Mouse (Mus musculus): Measurements from ENCODE around the gene Acot11. TPM values are rescaled to one million over a fixed set of nuclear protein-coding genes. Genes with fewer than 3 reads are reported as not detected.

Acot11 gene
- polyA plus RNA-seq, 1 experiment from 2014 or later: 1.3 TPM

DNA sequence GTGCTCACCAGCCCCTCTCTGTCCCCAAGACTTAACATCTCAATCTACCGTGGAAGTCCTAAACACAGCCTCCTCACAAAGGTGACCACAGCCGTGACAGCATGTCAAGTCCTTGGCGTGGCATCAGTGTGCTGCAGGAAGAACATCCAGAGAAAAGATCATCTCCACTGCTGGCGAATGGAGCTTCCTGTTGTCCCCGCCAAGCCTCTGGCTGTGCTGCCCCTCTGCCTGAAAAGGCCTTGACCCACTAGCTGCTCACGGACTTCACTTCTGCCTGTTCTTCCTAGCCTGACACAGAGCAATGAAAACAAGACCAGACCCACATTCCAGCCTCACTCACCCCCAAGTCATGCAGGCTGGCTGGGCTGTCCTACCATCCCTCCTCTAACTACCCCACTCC lies 13.5 kb upstream of the Acot11 start:
- no peak for ATAC-seq (ENCODE audit: low FRiP score)
- H3K27me3 ChIP-seq (ENCODE audit: control insufficient read depth, insufficient read depth, low read length): no peaks in the 10 kb centered on the region
- WGBS: 77% methylated on average over 6 of the region's 6 CpGs
- no peak overlapping the region for H3K4me3 ChIP-seq (ENCODE audit: low read depth, low read length)
- H3K27ac ChIP-seq (ENCODE audit: low read depth, low read length): no peak overlapping the region
- no peak overlapping the region for H3K4me2 ChIP-seq
- no peaks in the 10 kb centered on the region for H3K36me3 ChIP-seq (ENCODE audit: control insufficient read depth, insufficient read depth, low read length)
- no peaks in the 10 kb centered on the region for H3K9me3 ChIP-seq (ENCODE audit: control insufficient read depth, low read length)
- no peak overlapping the region for H3K9ac ChIP-seq (ENCODE audit: low read length)
- DNase-seq (ENCODE audit: low spot score, missing footprints): no peak
- no peaks in the 10 kb centered on the region for H3K4me1 ChIP-seq (ENCODE audit: control insufficient read depth, insufficient read depth, low read length)

DNA sequence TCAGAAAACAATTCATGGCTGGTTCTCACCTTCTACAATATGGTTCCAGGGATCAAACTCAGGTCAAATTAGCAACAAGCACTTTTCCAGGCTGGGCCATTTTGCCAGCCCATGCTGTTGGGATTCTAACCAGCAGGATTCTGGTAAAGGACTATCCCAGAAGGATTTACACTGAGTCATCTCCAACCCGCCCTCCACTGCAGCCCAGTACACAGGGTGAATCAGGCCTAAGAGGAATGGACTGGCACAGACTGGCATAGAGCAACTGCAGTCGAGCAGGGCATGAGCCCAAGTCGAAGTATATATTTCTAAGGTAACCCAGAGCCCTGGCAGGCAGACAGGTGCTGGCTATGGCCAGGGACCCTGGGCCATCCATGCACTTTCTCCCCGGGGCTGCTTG lies 12.2 kb upstream of the Acot11 start:
- Histone ChIP-seq H3K27ac (ENCODE audit: low read depth, low read length) (no peak overlapping the region), H3K9me3 (ENCODE audit: control insufficient read depth, low read length) (no peaks in the 10 kb centered on the region), H3K36me3 (ENCODE audit: control insufficient read depth, insufficient read depth, low read length) (no peaks in the 10 kb centered on the region), H3K9ac (ENCODE audit: low read length) (no peak overlapping the region), H3K4me3 (ENCODE audit: low read depth, low read length) (no peak overlapping the region), H3K4me1 (ENCODE audit: control insufficient read depth, insufficient read depth, low read length) (no peaks in the 10 kb centered on the region), H3K27me3 (ENCODE audit: control insufficient read depth, insufficient read depth, low read length) (no peaks in the 10 kb centered on the region), H3K4me2 (no peak overlapping the region)
- WGBS: 93% methylated on average over 4 of the region's 4 CpGs
- ATAC-seq (ENCODE audit: low FRiP score) (no peak), DNase-seq (ENCODE audit: low spot score, missing footprints) (no peak)

DNA sequence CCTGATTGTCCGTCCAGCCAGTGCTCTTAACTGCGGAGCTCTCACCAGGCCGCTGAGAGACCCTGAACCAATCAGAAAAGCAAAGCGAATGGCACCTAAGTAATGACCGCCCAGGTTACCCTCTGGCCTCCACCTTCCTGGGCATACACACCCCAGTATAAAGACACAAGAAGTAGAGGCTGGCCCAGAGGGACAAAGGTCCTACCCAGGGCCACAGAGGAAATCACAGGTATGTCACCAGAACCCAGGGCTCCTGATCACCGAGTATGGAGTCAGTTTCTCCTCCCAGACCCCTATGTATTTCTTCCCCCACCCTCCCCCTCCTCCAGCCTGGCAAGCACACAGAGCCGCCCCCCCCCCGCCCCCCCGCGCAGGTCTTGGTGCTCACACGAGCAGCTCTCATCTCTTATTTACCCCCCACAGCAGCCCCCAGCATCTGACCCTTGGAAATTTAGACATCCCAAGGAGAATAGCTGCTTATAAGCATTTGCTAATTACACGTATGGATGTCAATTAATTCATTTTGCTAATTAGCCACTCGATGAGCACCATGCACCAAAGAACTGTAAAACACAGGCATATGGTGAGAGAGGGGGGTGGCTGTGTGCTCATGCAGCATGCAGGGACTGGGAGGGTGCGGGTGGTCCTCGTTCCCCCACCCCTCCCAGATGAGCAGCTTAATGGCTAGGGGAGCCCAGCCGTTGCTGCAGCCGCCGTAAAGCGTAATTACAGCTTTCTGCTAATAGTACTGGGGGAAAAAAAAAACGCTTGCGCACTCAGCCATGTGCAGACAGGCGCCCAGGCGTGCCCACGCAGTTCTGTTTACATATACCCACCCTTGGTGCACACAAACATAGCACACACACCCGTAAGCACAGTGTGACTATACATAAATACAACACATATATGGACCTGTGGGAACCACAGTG lies 10.9 kb upstream of the Acot11 start:
- Histone ChIP-seq H3K36me3 (ENCODE audit: control insufficient read depth, insufficient read depth, low read length) (no peaks in the 10 kb centered on the region), H3K9me3 (ENCODE audit: control insufficient read depth, low read length) (no peaks in the 10 kb centered on the region), H3K9ac (ENCODE audit: low read length) (no peak overlapping the region), H3K4me2 (no peak overlapping the region), H3K4me1 (ENCODE audit: control insufficient read depth, insufficient read depth, low read length) (no peaks in the 10 kb centered on the region), H3K27me3 (ENCODE audit: control insufficient read depth, insufficient read depth, low read length) (no peaks in the 10 kb centered on the region), H3K4me3 (ENCODE audit: low read depth, low read length) (no peak overlapping the region), H3K27ac (ENCODE audit: low read depth, low read length) (no peak overlapping the region)
- WGBS: 77% methylated on average over 25 of the region's 25 CpGs
- 0 out of 2 replicates have a peak, but pooled peaks have one; percentile 19 for ATAC-seq (ENCODE audit: low FRiP score)
- no peak for DNase-seq (ENCODE audit: low spot score, missing footprints)

DNA sequence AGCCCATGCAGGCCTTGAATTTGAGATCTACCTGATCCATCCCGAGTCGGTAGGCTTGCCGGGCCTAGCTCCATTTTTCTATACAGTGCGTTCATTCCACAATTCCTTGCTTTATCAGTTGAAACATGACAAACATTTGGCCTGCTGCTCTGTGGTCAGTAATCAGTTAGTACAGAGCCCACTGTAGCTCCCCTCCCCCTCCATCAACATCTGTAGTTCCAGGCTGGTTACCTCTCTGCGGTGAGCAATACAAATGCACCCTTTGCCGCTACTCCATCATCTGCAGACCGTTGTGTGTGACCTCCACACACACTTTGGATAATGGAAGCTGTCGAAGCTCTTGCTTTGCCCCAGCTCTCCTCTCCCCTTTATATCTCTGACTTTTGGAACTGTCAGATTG lies 6.4 kb upstream of the Acot11 start:
- H3K27me3 ChIP-seq (ENCODE audit: control insufficient read depth, insufficient read depth, low read length): no peaks in the 10 kb centered on the region
- H3K27ac ChIP-seq (ENCODE audit: low read depth, low read length): no peak overlapping the region
- WGBS: 94% methylated on average over 8 of the region's 8 CpGs
- H3K9me3 ChIP-seq (ENCODE audit: control insufficient read depth, low read length): no peaks in the 10 kb centered on the region
- no peak overlapping the region for H3K4me2 ChIP-seq
- H3K4me1 ChIP-seq (ENCODE audit: control insufficient read depth, insufficient read depth, low read length): no peaks in the 10 kb centered on the region
- H3K4me3 ChIP-seq (ENCODE audit: low read depth, low read length): no peak overlapping the region
- no peaks in the 10 kb centered on the region for H3K36me3 ChIP-seq (ENCODE audit: control insufficient read depth, insufficient read depth, low read length)
- no peak overlapping the region for H3K9ac ChIP-seq (ENCODE audit: low read length)
- no peak for DNase-seq (ENCODE audit: low spot score, missing footprints)
- no peak for ATAC-seq (ENCODE audit: low FRiP score)

DNA sequence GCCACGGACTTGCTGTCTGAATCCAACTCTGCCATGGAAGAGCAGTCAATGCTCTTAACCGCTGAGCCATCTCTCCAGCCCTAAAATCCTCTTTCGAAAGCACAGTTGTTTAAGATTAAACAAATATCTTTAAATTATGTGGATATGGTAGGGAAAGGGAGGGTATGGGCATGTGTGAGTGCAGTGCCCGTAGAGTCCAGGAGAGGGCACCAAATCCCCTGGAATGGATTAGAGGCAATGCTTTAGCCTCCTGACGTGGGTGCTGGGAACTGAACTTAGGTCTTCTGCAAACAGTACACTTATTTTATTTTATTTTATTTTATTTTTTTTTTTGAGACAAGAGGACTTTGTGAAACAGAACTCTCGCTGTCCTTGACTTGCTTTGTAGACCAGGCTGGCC lies 5.2 kb upstream of the Acot11 start:
- ATAC-seq (ENCODE audit: low FRiP score) (no peak), DNase-seq (ENCODE audit: low spot score, missing footprints) (no peak)
- Histone ChIP-seq H3K9me3 (ENCODE audit: control insufficient read depth, low read length) (no peaks in the 10 kb centered on the region), H3K27me3 (ENCODE audit: control insufficient read depth, insufficient read depth, low read length) (peaks cover 3% of the 10 kb centered on the region; the same call in 1 of the 2 replicates), H3K27ac (ENCODE audit: low read depth, low read length) (no peak overlapping the region), H3K36me3 (ENCODE audit: control insufficient read depth, insufficient read depth, low read length) (no peaks in the 10 kb centered on the region), H3K4me2 (no peak overlapping the region), H3K4me3 (ENCODE audit: low read depth, low read length) (no peak overlapping the region), H3K9ac (ENCODE audit: low read length) (no peak overlapping the region), H3K4me1 (ENCODE audit: control insufficient read depth, insufficient read depth, low read length) (peaks cover under 1% of the 10 kb centered on the region)
- 85% methylated on average over 6 of the region's 6 CpGs for whole genome bisulfite sequencing

DNA sequence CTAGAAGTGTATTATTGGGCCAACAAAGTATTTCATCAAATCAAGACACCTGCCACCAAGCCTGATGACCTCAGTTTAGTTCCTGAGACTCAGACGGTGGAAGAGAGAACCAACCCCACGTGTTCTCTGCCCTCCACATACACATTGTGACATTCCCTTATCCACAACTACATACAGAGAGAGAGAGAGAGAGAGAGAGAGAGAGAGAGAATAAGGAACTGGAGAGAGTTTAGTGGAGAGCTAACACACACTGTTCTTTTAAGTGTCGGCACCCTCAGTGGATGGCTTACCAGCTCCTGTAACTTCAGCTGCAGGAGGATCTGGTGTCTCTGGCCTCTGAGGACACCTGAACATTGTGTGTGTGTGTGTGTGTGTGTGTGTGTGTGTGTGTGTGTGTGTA lies 2.5 kb upstream of the Acot11 start:
- DNase-seq (ENCODE audit: low spot score, missing footprints) (no peak), ATAC-seq (ENCODE audit: low FRiP score) (no peak)
- Histone ChIP-seq H3K9me3 (ENCODE audit: control insufficient read depth, low read length) (no peaks in the 10 kb centered on the region), H3K9ac (ENCODE audit: low read length) (no peak overlapping the region), H3K4me2 (no peak overlapping the region), H3K27me3 (ENCODE audit: control insufficient read depth, insufficient read depth, low read length) (peaks cover 6% of the 10 kb centered on the region; the same call in 1 of the 2 replicates), H3K27ac (ENCODE audit: low read depth, low read length) (no peak overlapping the region), H3K36me3 (ENCODE audit: control insufficient read depth, insufficient read depth, low read length) (no peaks in the 10 kb centered on the region), H3K4me1 (ENCODE audit: control insufficient read depth, insufficient read depth, low read length) (peaks cover 7% of the 10 kb centered on the region), H3K4me3 (ENCODE audit: low read depth, low read length) (no peak overlapping the region)
- WGBS: 91% methylated on average over 3 of the region's 3 CpGs

DNA sequence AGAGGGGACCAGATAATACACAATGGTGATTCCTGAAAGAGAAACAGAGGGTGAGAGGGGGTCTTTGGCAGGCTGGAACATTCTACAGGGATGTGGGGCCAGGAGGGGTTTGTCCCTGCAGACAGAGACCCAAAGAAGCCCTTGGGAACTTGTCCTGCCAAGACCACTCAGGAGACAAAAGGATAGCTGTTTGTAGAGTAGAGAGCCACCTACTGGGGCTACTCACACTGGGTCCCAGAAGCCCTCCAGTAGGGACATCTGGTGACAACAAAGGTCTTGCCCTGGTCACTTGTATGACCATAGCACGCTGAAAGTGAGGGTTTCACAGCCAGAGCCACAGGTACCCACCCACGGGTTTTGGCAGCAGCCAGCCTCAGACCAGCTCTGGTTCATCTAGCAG lies 1.1 kb upstream of the Acot11 start:
- 63% methylated on average over 2 of the region's 2 CpGs for WGBS
- DNase-seq (ENCODE audit: low spot score, missing footprints) (no peak), ATAC-seq (ENCODE audit: low FRiP score) (no peak)
- Histone ChIP-seq H3K36me3 (ENCODE audit: control insufficient read depth, insufficient read depth, low read length) (no peaks in the 10 kb centered on the region), H3K4me3 (ENCODE audit: low read depth, low read length) (no peak overlapping the region), H3K27me3 (ENCODE audit: control insufficient read depth, insufficient read depth, low read length) (peaks cover 6% of the 10 kb centered on the region; the same call in 1 of the 2 replicates), H3K9me3 (ENCODE audit: control insufficient read depth, low read length) (no peaks in the 10 kb centered on the region), H3K9ac (ENCODE audit: low read length) (no peak overlapping the region), H3K27ac (ENCODE audit: low read depth, low read length) (no peak overlapping the region), H3K4me1 (ENCODE audit: control insufficient read depth, insufficient read depth, low read length) (peaks cover 7% of the 10 kb centered on the region), H3K4me2 (no peak overlapping the region)

DNA sequence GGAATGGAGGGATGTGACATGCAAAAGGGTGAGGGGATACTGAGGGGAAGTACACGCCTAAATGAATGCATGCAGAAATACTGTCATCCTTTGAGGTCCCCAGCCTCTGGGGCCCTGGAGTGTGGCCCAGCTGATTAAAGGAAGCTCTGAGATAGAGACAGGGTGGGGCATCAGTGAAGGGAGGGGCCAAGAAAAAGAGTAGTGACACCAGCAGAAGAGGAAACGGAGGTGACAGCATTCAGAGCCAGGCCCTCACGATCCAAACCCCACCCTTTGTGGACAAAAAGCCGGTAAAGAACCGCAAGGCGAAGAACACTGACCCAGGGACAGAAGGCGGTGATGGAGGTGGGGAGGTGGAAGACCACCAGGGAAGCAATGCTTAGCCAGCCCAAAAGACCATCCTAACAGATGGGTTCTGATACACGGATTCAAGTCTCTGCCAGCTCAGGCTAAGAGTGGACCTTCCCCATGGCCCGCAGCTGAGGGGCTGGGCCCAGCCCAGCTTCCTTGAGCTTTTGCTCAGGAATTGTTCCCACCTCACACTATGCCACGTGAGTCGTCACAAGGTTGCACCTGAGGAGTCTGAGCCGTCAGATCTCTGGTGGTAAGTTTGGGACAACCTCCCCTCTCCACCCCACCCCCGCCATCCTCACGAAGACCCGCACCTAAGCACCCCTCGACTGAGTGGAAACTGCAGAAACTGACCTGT lies 443 bp downstream of the Acot11 start:
- DNase-seq (ENCODE audit: low spot score, missing footprints): no peak
- H3K27ac ChIP-seq (ENCODE audit: low read depth, low read length): no peak overlapping the region
- H3K9me3 ChIP-seq (ENCODE audit: control insufficient read depth, low read length): no peaks in the 10 kb centered on the region
- WGBS: 44% methylated on average over 16 of the region's 16 CpGs
- no peaks in the 10 kb centered on the region for H3K36me3 ChIP-seq (ENCODE audit: control insufficient read depth, insufficient read depth, low read length)
- peak overlapping the region; percentile 38 for H3K4me2 ChIP-seq
- H3K4me3 ChIP-seq (ENCODE audit: low read depth, low read length): 0 out of 2 replicates have a peak overlapping the region, but pooled peaks have one; percentile 11
- peaks cover 11% of the 10 kb centered on the region for H3K4me1 ChIP-seq (ENCODE audit: control insufficient read depth, insufficient read depth, low read length)
- H3K9ac ChIP-seq (ENCODE audit: low read length): peak overlapping the region; percentile 48; the same call in 1 of the 2 replicates
- H3K27me3 ChIP-seq (ENCODE audit: control insufficient read depth, insufficient read depth, low read length): peaks cover 6% of the 10 kb centered on the region; the same call in 1 of the 2 replicates
- ATAC-seq (ENCODE audit: low FRiP score): no peak

DNA sequence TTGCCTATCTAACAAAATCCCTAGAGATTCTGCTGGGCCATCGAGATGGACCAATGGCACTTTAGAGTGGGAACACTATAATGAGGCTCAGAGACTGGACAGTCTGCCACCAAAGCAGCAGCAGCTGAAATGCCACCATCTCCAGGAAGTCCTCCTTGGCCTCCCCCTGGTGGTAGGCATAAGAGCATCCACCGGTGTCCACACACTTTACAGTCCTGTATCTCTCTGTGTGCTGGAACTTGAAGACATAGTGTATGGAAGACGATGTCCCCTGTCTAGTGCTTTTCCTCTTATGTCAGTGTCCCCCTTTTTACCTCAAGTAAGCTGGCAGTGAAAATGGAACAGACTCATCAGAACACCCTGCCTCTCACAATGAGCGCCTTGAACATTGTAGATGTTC lies 1.0 kb downstream of the Acot11 start:
- no peak for ATAC-seq (ENCODE audit: low FRiP score)

More for the DNA sequence above, 1.0 kb downstream of the Acot11 start:
- H3K4me2 ChIP-seq: no peak overlapping the region
- H3K27me3 ChIP-seq (ENCODE audit: control insufficient read depth, insufficient read depth, low read length): peaks cover 6% of the 10 kb centered on the region; the same call in 1 of the 2 replicates
- H3K4me3 ChIP-seq (ENCODE audit: low read depth, low read length): no peak overlapping the region
- no peak overlapping the region for H3K9ac ChIP-seq (ENCODE audit: low read length)
- DNase-seq (ENCODE audit: low spot score, missing footprints): no peak
- H3K27ac ChIP-seq (ENCODE audit: low read depth, low read length): no peak overlapping the region
- peaks cover 11% of the 10 kb centered on the region for H3K4me1 ChIP-seq (ENCODE audit: control insufficient read depth, insufficient read depth, low read length)
- H3K36me3 ChIP-seq (ENCODE audit: control insufficient read depth, insufficient read depth, low read length): no peaks in the 10 kb centered on the region
- WGBS: 78% methylated on average over 4 of the region's 4 CpGs
- H3K9me3 ChIP-seq (ENCODE audit: control insufficient read depth, low read length): no peaks in the 10 kb centered on the region

Data from midbrain, embryonic 11.5 days (tissue).